ENCODE assay signal across 21 mouse cellular contexts in the genomic region with DNA sequence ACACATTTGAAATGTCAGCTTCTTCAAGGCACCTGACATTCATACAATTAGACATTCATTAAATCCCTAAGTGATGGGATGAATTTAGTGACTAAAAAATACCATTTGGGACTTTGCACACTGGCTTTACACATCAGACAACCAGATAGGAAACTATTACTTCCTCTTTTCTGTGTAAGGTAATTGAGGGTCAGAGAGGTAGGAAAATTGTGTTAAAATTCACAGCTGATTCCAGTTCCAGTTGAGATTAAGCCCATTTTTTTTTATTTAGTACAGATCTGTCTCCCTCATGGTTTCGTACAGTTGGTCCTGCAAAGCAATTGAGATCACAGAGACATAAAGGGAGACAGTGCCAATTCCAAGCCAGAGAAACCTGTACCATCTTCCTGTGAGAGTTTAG.
"Had no signal": no experiment of that assay in that cellular context is flagged by ENCODE, and none has a peak within 500 bp of the region (broad histone marks: within the 10 kb centered on the region; RNA-seq: fewer than 3 reads in every experiment).

No protein-coding gene starts in this region.

- H3K27ac ChIP-seq: lung, embryonic 15.5 days; macrophage; midbrain, embryonic 10.5 days; midbrain, embryonic 12.5 days; neural tube, embryonic 13.5 days; neural tube, embryonic 15.5 days; stomach, embryonic 15.5 days; stomach, postnatal 0 days had no signal

- H3K9me3 ChIP-seq: lung, embryonic 15.5 days; midbrain, embryonic 10.5 days; midbrain, embryonic 12.5 days; neural tube, embryonic 13.5 days; neural tube, embryonic 15.5 days; stomach, embryonic 15.5 days had no signal

- H3K27me3 ChIP-seq: lung, embryonic 15.5 days; midbrain, embryonic 12.5 days; neural tube, embryonic 13.5 days; neural tube, embryonic 15.5 days; stomach, embryonic 15.5 days had no signal

- H3K4me3 ChIP-seq: lung, embryonic 15.5 days; midbrain, embryonic 10.5 days; midbrain, embryonic 12.5 days; myocyte; neural tube, embryonic 13.5 days; neural tube, embryonic 15.5 days; stomach, embryonic 15.5 days had no signal

- H3K4me2 ChIP-seq: lung, embryonic 15.5 days; midbrain, embryonic 12.5 days; neural tube, embryonic 13.5 days; neural tube, embryonic 15.5 days; stomach, embryonic 15.5 days had no signal

- H3K36me3 ChIP-seq: lung, embryonic 15.5 days; midbrain, embryonic 10.5 days; midbrain, embryonic 12.5 days; neural tube, embryonic 13.5 days; neural tube, embryonic 15.5 days; stomach, embryonic 15.5 days had no signal

- H3K4me1 ChIP-seq: lung, embryonic 15.5 days; midbrain, embryonic 10.5 days; midbrain, embryonic 12.5 days; neural tube, embryonic 13.5 days; neural tube, embryonic 15.5 days; stomach, embryonic 15.5 days had no signal

- H3K9ac ChIP-seq: liver, postnatal 0 days; lung, embryonic 15.5 days; midbrain, embryonic 12.5 days; neural tube, embryonic 13.5 days; neural tube, embryonic 15.5 days; stomach, embryonic 15.5 days had no signal

- ATAC-seq: liver, postnatal 0 days; lung, postnatal 0 days had no signal

- DNase-seq: liver, postnatal 0 days; lung, adult 2 months; lung, postnatal 14 days; lung, postnatal 36 days; midbrain, embryonic 14.5 days; retina, postnatal 1 day; right cerebral cortex, adult 18-20 months; right cerebral cortex, postnatal 14 days; thymus, adult 2 months; thymus, postnatal 25 days; thymus, postnatal 4 days had no signal
